Mouse (Mus musculus) heart, adult 2 months (tissue): Measurements from ENCODE around the gene Capzb. TPM values are rescaled to one million over a fixed set of nuclear protein-coding genes. Genes with fewer than 3 reads are reported as not detected.

Experiments
- DNase-seq, 2 experiments: peaks; one replicate each; pipeline ENCODE4 v3.0.0; 2021
- H3K27ac ChIP-seq: fragments of 200-600 bp; 2 replicates; pipeline ENCODE4 v1.8.1; 2022
- H3K27me3 ChIP-seq: fragments of 200-500 bp; 2 replicates; pipeline ENCODE4 v1.6.1; 2012; ENCODE audit warnings: mild to moderate bottlenecking, low read length, inconsistent platforms, mixed read lengths; ENCODE audit not compliant: control insufficient read depth, insufficient read depth
- H3K36me3 ChIP-seq: fragments of 200-500 bp; 2 replicates; pipeline ENCODE4 v1.6.1; 2012; ENCODE audit warnings: low read length, inconsistent platforms; ENCODE audit not compliant: control insufficient read depth, insufficient read depth
- H3K4me1 ChIP-seq: fragments of 200-500 bp; 2 replicates; pipeline ENCODE4 v1.6.1; 2011; ENCODE audit warnings: low read length; ENCODE audit not compliant: control insufficient read depth, insufficient read depth
- H3K4me3 ChIP-seq: fragments of 200-600 bp; 2 replicates; pipeline ENCODE4 v1.8.1; 2022
- H3K79me2 ChIP-seq: fragments of 200-500 bp; replicated peaks from 2 replicates; pipeline ENCODE4 v1.6.1; 2012; ENCODE audit warnings: mild to moderate bottlenecking, inconsistent platforms, low read length, moderate library complexity, mixed read lengths; ENCODE audit not compliant: control insufficient read depth, insufficient read depth
- H3K9ac ChIP-seq: fragments of 200-500 bp; 2 replicates; pipeline ENCODE4 v1.6.1; 2012; ENCODE audit warnings: low read depth, mild to moderate bottlenecking, control low read depth, inconsistent platforms, low read length, mixed read lengths
- CTCF ChIP-seq: fragments of 200-600 bp; IDR thresholded peaks from 2 replicates; pipeline ENCODE4 v1.8.1; 2022; ENCODE audit warnings: antibody characterized with exemption, mild to moderate bottlenecking, moderate library complexity
- EP300 ChIP-seq: fragments of 200-500 bp; IDR thresholded peaks from 2 replicates; pipeline ENCODE4 v1.6.1; 2011; ENCODE audit warnings: low read depth, low read length, control low read depth; ENCODE audit not compliant: insufficient read depth
- POLR2A ChIP-seq: fragments of 200-500 bp; IDR thresholded peaks from 2 replicates; pipeline ENCODE4 v1.6.1; 2011; ENCODE audit warnings: mild to moderate bottlenecking, low read depth, low read length, control low read depth; ENCODE audit not compliant: insufficient read depth
- WGBS: fragments of 180-500 bp; shearing (Covaris S2); methylation state at CpG from one replicate; pipeline ENCODE4 v1.1.7; 2018; 5-methylcytosine and 5-hydroxymethylcytosine counted together
- intact Hi-C: fragments of 180-260 bp; cut with DNase I; formaldehyde crosslinking; loops from one replicate; pipeline ENCODE4 v1.15.1; 2025
- polyA plus RNA-seq: library from polyadenylated mRNA; depleted of rRNA; stranded (reverse); fragments of >200 nt; gene quantifications from 2 replicates; pipeline ENCODE4 v1.2.3, GENCODE M21; 2012
- total RNA-seq, 2 experiments: library from RNA; stranded (reverse); gene quantifications; 2 replicates each; pipeline ENCODE4 v1.2.3; 2021

Gene Capzb
- total and polyA plus RNA-seq, 3 experiments = 160 to 392 (median 342) TPM

GRCm38 (mm10) chr4:139213086-139213485 lies 20.4 kb downstream of the Capzb start:
- H3K27ac ChIP-seq = peak overlapping the region; percentile 73
- no peak for DNase-seq
- peaks cover 10% of the 10 kb centered on the region for H3K79me2 ChIP-seq
- intact Hi-C loops = loop anchor here (5.0 kb wide), 1 partner anchor 39 kb away; no protein-coding TSS in a partner anchor
- no peak overlapping the region for H3K9ac ChIP-seq
- no peaks in the 10 kb centered on the region for H3K27me3 ChIP-seq
- WGBS = 43% methylated on average over 10 of the region's 10 CpGs
- H3K4me3 ChIP-seq = no peak overlapping the region
- H3K4me1 ChIP-seq = peaks cover 70% of the 10 kb centered on the region
- TF ChIP-seq CTCF (no peak), EP300 (no peak), POLR2A (no peak)
- H3K36me3 ChIP-seq = peaks cover 11% of the 10 kb centered on the region

DNA sequence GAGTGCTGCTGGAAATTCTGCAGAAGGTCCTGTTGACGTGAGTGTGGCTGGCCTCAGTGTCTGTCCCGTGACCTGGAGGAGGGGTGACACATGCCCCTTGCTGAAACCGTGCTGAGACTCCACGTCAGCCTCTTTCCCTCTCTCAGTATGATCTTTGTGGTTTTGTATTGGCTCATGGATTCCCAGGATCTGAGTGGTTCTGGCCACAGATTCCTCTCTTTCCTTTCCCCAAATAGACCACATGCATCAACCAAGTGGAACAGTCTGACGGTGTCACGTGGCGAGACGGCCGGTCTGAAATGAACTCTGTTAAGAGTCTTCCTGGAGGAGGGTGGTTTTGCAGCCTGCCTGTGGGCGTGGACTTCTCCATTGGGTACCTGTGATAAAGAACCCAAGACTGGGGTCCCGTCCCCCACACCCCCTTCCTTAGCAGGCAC lies 21.3 kb downstream of the Capzb start:
- H3K4me3 ChIP-seq = no peak overlapping the region
- peak; percentile 75 to 81 for DNase-seq
- 38% methylated on average over 11 of the region's 11 CpGs for WGBS
- no peaks in the 10 kb centered on the region for H3K27me3 ChIP-seq
- peaks cover 7% of the 10 kb centered on the region for H3K36me3 ChIP-seq
- TF ChIP-seq POLR2A (no peak), EP300 (peak; percentile 84; the same call in 1 of the 2 replicates), CTCF (no peak)
- H3K79me2 ChIP-seq = peaks cover 11% of the 10 kb centered on the region
- H3K9ac ChIP-seq = peak overlapping the region; percentile 1; the same call in 1 of the 2 replicates
- H3K27ac ChIP-seq = peak overlapping the region; percentile 73
- intact Hi-C loops = loop anchor here (5.0 kb wide), 1 partner anchor 38 kb away; no protein-coding TSS in a partner anchor
- peaks cover 65% of the 10 kb centered on the region for H3K4me1 ChIP-seq

GRCm38 (mm10) chr4:139216566-139216965 lies 23.9 kb downstream of the Capzb start:
- DNase-seq = peak in 1 of 2 experiments; percentile 42
- no peak overlapping the region for H3K4me3 ChIP-seq
- TF ChIP-seq CTCF = no peak
- no peak for TF ChIP-seq EP300
- no peak for TF ChIP-seq POLR2A
- H3K36me3 ChIP-seq = peaks cover 6% of the 10 kb centered on the region
- intact Hi-C loops = no loop called here
- H3K4me1 ChIP-seq = peaks cover 60% of the 10 kb centered on the region
- H3K9ac ChIP-seq = no peak overlapping the region; the same call in 1 of the 2 replicates
- peak overlapping the region; percentile 36 for H3K27ac ChIP-seq
- 50% methylated on average over 9 of the region's 9 CpGs for WGBS
- peaks cover 15% of the 10 kb centered on the region for H3K79me2 ChIP-seq
- H3K27me3 ChIP-seq = no peaks in the 10 kb centered on the region

DNA sequence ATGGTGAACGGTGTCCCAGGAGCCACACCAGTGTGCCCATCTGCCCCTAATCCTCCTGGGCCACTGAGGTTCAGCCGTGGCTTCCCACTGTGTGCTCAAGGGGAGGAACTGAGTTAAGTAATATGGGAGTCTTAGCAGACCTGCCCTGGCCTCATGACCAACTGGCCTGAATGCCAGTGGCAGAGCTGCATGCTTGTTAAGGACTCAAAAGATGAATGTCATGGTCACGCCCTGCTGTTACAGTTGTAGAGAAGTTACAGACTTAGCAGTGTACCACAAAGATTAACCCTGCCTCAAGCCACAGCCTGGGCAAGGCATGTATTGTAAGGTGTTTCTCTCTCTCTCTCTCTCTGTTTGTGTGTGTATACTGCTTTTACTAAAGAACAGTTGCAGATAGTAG lies 25.8 kb downstream of the Capzb start:
- no peak overlapping the region for H3K9ac ChIP-seq
- H3K27ac ChIP-seq = no peak overlapping the region; the same call in 1 of the 2 replicates
- TF ChIP-seq EP300 (no peak), POLR2A (no peak), CTCF (no peak)
- H3K4me3 ChIP-seq = no peak overlapping the region
- peaks cover 4% of the 10 kb centered on the region for H3K36me3 ChIP-seq
- DNase-seq = no peak
- H3K27me3 ChIP-seq = no peaks in the 10 kb centered on the region
- H3K79me2 ChIP-seq = peaks cover 11% of the 10 kb centered on the region
- intact Hi-C loops = no loop called here
- H3K4me1 ChIP-seq = peaks cover 55% of the 10 kb centered on the region
- 68% methylated on average over 3 of the region's 3 CpGs for WGBS

- Histone ChIP-seq H3K4me3 (no peak overlapping the region), H3K27ac (no peak overlapping the region), H3K36me3 (peaks cover 3% of the 10 kb centered on the region), H3K4me1 (peaks cover 49% of the 10 kb centered on the region), H3K9ac (no peak overlapping the region), H3K27me3 (no peaks in the 10 kb centered on the region), H3K79me2 (peaks cover 14% of the 10 kb centered on the region)
- DNase-seq = no peak
- no peak for TF ChIP-seq EP300
- no peak for TF ChIP-seq POLR2A
- TF ChIP-seq CTCF = no peak
- intact Hi-C loops = no loop called here
- 69% methylated on average over 4 of the region's 4 CpGs for WGBS
Observed at GRCm38 (mm10) chr4:139219656-139220055, 27.0 kb downstream of the Capzb start.

DNA sequence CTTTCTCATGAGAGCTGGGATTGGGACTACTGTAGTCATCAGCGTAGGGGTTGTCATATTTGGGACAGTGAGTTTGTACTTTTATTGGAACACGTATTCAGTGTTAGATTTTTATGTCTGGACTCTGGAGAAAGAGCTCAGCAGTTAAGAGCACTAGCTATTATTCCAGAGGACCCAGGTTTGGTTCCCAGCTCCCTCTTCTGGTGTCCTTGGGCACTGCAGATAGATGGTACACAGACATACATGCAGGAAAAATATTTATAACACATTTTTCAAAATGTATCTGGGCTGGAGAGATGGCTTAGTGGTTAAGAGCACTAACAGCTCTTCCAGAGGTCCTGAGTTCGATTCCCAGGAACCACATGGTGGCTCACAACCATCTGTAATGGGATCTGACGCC lies 28.3 kb downstream of the Capzb start:
- Histone ChIP-seq H3K4me3 (no peak overlapping the region), H3K36me3 (peaks cover 3% of the 10 kb centered on the region), H3K79me2 (peaks cover 17% of the 10 kb centered on the region), H3K27me3 (no peaks in the 10 kb centered on the region), H3K27ac (no peak overlapping the region), H3K4me1 (peaks cover 50% of the 10 kb centered on the region), H3K9ac (no peak overlapping the region)
- no peak for TF ChIP-seq POLR2A
- peak; percentile 82 for TF ChIP-seq CTCF
- 80% methylated on average over 4 of the region's 4 CpGs for WGBS
- intact Hi-C loops = no loop called here
- no peak for DNase-seq
